Mouse (Mus musculus): ENCODE results near the gene Btbd35f27. TPM values are rescaled to one million over a fixed set of nuclear protein-coding genes. Genes with fewer than 3 reads are reported as not detected.
"Not testable (repeated sequence)": the region's sequence is repeated elsewhere in the genome, so short reads cannot be mapped to it uniquely, and the experiment has no call there.

Btbd35f27 gene
- total RNA-seq (2022) = not detected

DNA sequence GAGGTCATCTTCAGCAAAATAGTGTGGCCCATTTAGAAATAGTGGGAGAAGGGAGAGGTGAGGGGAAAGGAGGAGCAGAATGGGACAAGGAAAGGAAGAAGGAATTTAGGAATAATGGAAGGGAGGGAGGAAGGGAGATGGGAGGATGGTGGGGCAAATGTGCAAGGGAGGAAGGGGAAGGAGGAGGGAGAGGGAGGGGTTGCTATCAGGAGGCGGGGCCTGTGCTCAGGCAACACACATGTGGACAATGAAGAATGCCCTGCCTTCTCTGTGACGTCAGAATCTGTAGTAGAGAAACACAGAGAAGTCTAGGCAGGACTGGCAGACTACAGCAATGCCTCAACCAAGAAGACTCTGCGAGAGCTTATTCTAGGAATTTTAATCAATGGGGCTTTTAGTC lies at the start of gene Btbd35f27:
Btbd35f27 (plus strand) TSS at position 301 of the 400 bp plus-strand sequence.
- not testable (repeated sequence) for DNase-seq (ENCODE audit: low spot score in 2 of 2)

Other genes starting within 250 kb of the Btbd35f27 start
- not detected for gene Btbd35f4, start 151.6 kb upstream of the Btbd35f27 start, total RNA-seq (2022)